Mouse (Mus musculus) NIH3T3 (cell line): Measurements from ENCODE around the gene Eid1.

ENCODE experiments used
- DNase-seq: peaks from one replicate; pipeline ENCODE4 v3.0.0-alpha.2; 2012; ENCODE audit warnings: low read depth

Eid1 gene

DNA sequence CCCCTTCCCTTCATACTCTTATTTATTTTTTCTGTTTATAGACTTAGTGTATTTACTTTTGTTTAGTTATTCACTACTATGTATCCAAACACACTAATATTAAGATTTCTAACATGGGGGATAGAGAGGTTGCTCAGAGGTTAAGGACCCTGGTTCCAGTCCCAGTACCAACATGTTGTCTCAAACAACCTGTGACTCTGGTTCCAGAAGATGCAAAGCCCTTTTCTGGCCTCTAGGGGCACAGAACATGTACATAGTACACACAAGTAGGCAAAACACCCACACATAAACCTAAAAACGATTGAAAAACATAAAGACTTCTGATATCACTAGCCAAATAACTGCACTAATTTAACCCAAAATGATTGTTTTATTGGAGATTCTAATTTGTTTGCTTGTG, 2.0 kb upstream of the Eid1 start:
- DNase-seq, result peak; percentile 21

DNA sequence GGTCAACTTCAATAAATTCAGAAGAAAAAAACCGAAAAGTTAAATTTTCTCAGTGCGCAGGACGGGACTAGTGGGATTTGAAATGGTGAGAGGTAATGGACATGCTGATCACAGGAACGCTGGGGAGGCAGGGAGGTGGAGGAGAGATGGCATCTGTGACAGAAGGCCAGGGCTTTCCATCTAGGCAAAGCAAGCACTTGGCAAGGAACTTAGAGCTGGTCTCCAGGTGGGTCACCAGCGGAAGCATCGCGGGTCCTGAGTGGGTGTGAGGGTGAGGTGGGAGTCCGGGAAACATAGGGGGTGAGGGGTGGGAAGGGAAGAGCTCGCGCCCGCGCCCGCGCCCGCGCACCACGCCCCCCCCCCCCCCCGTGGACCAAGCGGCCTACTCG, 333 bp upstream of the Eid1 start:
- no peak for DNase-seq

DNA sequence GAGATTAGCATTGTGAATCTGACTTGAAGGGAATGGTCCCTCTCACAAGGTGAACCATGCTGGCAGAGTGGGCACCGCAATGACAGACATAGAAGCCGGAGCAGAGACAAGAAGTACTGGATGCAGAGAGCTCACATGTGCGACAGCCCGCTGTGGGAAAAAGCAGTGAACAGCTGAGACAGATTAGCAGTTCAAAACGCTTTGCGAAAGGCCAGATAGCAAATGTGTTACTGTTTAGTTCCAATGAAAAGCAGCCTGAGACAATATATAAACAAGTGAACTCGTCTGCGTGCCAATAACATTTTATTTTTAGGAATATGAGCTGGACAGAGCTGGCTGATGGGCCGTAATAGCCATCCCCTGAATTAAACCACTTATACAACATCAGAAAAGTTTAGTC, 8.9 kb downstream of the Eid1 start:
- peak; percentile 76 for DNase-seq

DNA sequence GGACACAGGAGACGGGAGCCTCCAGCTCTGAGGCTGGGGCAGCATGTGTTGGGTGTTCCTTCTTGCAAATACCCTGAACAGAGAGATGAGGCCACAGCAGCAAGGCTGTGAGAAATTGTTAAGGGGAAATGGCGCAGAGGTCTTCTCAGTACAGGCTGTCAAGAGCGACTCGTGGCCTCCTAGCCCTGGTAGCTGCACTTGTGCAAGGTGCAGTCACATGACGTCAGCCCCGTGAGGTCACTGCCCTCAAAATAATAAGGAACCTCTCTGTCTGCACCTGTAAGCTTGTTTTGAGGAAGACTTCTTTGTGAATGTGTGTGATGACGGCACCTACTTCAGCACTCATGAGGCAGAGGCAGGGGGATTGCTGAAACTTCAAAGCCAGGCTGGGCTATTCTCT, 11.0 kb downstream of the Eid1 start:
- no peak for DNase-seq

DNA sequence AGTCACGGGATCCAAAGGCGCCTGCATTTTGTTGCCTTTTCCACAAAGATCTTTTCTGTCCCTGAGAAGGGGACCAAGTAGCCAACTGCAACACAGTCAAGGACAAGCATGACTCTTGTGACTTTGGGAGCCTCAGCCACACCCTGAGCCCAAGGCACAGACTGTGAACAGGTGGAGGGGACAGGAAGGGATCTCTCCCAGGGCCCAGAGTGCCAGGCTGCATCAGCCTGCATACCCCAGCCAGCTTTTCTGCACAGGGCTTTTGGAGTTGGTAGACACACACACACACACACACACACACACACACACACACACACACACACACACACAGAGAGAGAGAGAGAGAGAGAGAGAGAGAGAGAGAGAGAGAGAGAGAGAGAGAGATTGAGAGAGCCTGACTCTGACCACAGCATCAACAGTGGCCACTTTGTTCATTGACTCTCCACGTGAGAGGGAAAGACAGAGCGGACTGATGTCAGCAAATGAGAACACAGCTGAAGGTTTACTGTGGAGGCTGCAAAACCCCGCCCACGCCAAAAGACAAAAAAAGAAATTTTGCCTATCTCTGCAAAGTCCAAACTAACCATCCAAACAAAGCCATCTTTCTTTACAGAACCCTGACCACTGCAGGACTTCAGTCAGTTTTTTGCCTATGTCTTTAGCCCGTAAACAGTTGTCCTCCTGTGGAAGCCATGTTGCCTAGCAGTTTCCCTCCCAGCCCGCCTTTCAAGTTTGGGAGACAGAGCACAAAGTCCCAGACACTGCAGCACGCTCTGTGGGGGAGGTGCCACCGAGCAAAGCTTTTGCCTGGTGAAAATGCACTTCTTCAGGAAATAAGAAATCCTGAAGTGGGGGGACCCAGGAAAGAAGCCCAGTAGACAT, 11.9 kb downstream of the Eid1 start:
- DNase-seq, result no peak

DNA sequence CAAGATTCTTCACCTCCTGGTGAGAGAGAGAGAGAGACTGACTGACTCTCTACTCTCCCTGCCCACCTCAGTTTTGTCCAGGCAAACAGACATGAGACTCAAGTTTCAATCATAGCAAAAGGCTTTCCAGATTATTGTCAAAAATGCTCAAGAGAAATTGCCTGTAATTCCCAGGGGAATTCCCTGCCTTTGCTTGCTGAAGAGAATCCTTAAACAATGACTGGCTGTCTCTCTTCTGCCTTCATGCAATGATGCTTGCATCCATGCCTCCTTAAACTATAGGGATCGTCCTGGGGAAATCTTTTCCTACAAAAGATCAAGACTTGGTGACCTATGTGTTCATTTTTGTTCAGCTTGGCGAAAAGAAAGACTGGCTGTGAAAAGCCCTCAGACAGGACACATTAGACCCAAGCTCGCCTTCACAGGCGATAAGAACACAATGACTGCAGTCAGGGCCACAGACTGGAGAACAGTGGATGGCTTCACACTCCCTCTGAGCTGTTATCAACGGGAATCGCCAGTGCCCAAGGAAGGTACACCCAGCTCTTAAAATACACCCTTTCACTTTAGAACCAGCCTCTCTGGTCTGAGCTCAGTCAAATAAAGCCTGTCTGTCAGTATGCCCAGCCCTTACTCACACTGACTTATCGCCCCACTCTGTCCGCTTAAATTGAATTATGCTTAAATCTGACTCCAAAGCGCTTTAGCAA, 12.7 kb downstream of the Eid1 start:
- peak; percentile 71 for DNase-seq

DNA sequence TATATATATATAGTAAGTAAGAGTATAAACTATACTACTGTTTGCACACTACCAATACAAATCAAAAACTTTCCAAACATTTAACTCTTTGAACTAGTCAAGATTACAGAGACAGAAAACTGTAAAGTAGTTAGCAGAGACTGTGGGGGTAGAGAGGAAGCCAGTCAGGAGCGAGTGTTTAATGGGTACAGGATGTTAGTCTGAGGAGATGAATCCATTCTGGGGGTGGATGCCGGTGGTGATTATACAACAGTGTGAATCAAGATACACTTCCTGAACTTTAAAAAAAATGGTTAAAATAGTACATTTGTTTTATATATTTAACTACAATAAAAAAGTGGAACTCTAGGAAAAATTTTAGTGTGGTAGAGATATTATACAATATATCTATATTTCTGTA, 19.1 kb downstream of the Eid1 start:
- DNase-seq, result no peak

DNA sequence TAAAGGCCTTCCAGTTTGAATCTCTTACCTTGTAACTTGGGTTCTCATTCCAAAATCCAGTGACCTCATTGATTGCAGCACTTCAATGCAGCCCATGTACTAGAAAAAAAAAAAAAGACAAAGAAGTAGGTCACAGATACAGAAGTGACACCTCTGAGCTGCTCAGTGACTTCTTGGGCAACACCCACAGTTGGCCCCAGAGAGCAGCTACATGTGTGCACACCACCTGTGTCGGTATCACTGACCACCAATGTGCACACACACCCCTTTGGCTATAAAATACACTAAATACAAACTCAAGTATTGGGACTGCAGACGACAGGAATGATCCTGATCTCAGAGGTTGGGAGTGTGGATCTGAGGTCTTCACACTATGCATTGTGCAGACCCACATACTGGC, 21.9 kb downstream of the Eid1 start:
- DNase-seq, result no peak

DNA sequence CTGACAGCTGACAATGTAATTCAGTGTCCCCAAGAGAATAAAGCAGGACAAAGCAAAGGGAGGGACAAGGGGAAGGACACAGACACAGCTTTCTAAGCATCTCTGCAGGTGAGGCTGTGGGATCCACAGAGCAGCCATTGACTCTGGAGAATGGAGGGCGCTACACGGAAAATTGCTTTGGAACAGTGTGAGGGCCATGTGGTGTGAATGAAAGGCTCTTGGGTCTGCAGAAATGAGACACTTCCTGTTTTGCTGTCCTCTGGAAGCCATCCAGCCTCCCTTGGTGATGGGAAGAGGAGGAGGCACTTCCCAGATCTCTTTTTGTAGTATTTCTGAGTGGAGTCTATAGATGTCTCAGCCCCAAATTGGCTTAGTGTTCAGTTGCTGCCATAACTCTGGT, 23.3 kb downstream of the Eid1 start:
- peak; percentile 53 for DNase-seq

DNA sequence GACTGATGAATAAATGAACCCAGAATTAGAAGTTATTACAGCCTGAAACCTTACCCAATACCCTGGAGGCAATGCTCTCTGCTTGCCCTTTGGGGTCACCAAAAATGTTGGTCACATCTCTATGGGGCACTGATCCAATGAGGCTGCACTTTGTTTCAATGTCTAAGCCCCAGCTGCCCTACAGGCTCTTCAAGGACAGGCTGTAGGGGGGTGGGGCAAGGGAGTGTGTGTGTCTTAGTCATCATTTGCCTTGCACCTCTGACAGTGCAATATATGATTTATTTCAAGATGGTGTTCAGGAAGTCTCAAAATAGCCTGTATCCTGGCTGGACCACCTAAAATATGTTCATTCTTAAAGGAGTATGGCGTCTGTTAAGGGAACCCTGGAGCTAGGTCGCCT, 28.7 kb downstream of the Eid1 start:
- DNase-seq, result peak; percentile 66

DNA sequence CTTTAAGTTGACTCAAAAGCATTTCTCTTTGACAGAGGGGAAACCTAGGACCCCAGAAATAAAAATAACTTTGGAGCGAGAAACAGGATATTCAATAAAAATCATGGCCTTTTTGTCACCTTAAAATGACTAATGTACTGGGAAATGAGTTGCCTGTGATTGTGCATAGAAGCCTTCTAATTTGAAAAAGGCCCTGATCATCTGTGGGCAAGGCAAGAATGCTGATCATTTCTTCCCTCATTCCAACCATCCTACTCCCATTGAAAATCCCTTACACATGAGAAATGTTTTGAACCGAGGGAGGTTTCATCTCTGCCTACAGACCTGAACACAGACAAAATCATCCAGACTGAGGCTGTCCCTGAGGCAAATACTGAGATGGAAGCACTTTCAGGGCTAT, 30.0 kb downstream of the Eid1 start:
- DNase-seq, result no peak

DNA sequence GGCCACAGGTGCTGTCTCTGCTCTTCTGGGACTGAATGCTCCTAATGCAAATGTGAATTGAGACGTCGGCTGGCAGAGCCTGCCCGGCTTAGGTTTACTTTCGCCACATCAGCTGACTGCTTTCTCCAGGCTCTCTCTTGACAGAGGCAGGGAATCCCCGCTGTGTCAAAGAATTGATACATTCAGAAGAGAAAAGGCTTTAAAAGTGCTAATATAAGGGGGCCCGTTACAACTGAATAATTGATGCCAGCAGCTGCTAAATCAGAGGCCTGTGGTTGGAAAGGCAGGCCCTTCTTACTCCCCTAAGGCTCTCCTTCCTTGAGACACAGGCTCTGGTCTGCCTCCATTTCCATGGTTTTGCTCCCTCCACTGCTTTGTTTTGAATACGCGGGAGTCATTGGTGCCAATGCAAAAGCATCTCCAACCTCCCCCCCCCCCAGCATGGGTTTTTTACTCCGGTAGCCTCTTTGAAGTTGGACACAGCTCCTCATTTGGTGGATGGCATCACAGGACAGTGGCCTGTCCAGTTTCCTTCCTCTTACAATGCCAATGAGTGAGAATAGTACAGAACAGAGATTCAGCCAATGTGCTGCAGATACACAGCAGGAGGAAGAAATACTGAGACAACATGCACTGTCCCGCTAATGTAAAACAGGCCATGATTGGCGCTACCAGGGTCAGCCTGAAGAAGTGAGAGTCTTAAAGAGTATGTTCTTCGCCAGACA, 32.2 kb downstream of the Eid1 start:
- DNase-seq, result no peak

DNA sequence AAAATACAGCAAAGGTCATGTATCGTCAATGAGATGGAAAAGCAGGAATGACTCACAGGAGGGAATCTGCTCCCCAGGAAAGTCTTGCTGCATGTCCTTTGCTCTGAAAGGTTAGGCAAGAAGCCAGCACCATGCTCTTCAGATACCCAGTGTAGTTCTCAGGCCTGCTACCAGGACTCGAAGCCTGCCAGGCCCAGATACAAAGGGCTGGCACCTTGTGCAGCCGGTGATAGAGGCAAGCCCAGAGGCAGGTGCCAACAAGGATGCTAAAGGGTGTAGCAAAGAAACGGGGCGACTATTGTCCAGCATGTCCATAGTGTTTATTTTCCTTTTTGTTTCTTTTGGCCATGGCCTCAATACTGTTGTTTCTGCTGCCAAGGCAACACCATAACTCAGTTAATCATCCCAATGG, 33.6 kb downstream of the Eid1 start:
- DNase-seq, result peak; percentile 86

DNA sequence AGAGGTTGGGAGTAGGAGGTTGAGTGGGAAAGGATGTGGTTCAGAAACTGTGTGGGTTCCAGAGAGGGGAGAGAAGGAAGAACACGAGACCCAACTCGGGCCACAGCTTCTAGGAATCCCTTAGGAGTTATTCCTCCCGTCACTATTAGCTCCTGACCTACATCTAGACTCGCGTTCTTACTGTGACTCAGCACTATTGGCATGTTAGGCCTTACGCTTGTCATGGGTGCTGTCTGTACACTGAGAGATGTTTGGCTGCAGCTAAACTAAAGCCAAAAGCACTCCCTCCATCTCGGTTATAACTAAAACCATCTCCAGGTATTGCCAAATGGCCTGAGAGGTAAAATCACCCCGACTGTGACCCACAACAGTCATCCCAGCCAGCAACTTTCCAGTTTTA, 43.7 kb downstream of the Eid1 start:
- DNase-seq, result peak; percentile 77

DNA sequence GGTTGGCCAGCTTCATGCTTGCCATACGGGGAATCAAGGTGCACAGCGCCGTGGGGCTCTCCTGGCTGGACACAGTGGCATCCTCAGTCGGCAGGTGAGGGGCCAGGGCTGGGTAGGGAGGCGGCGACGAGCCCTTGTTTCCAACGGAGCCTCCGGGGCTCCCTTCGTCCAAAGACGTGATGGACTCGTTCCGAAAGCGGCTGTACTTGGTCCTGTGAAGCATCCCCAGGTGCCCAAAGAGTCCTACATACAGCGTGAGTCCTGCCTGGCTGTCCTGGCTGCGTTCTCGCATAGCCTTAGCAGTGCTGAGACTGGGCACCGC, 50.2 kb downstream of the Eid1 start:
- DNase-seq, result no peak

DNA sequence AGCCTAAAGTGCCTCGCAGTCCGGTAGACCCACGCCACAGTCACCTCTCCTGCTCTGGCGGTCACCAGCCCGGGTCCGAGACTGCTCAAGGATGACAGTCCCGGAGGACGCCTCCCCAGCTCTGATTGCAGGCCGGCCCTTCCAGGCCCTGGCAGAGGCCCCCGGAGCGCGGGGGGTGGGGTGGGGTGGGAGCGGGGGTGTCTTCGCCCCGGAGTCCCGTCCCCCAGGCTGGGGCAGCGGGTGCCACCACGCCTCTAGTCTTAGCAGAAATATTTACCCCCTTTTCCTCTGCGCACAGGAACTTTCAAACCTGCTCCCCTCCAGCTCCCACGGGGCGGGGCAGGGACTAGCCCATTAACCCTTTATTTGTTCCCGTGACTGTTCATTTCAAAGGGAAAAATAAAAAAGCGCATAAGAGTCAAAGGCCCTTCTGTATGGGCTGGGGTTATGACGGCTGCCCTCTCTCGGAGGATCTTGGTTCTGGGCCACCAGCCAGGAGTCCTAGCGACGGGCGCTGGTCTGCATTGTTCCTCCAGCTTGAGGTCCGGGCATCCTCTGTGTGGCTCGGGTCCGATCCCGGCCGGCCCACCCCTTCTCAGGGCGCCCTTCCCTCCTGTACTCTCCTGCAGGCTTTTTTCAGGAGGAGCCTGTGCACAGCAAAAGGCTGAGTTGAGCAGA, 50.7 kb downstream of the Eid1 start:
- peak; percentile 68 for DNase-seq

DNA sequence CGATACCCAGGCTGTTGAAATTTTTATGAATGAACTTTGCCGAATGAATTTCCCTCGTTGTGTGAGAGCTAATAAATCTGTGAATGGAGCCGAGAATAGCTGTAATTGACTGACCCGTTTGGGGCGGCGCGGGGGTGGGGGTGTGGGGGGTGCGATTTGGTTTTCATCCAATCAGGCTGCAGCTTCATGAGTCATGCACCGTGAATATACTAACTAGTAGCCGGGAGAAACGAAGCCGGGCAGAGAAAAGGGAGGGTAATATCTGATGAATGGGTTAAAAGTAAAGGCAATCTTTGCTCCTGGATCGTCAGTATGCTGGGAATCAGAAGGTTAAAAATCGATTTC, 51.2 kb downstream of the Eid1 start, which contains the start of gene Shc4:
Gene Shc4, minus strand, starts transcription at position 63 of the 345 bp plus-strand sequence.
- DNase-seq, result peak; percentile 82
